Mouse (Mus musculus): ENCODE measurements around the gene Abhd8.
A peak's percentile ranks its signal among the peaks of the same experiment; 100 is the strongest.

The Abhd8 gene

GRCm38 (mm10) chr8:71407441-71407840 is 56.0 kb downstream of the Abhd8 start:
- no peaks in the 10 kb centered on the region for H3K9me3 ChIP-seq (ENCODE audit: low read length)
- H3K36me3 ChIP-seq (ENCODE audit: insufficient read depth, low read length) = peaks cover 59% of the 10 kb centered on the region
- TF ChIP-seq POU5F1 (IDR thresholded peaks at IDR 0.05; ENCODE audit: borderline replicate concordance, low read length) (no peak), NANOG (IDR thresholded peaks at IDR 0.05; ENCODE audit: borderline replicate concordance, low read length) (no peak), CTCF (conservative IDR thresholded peaks at IDR 0.05; ENCODE audit: low read length) (no peak)
- no peaks in the 10 kb centered on the region for H3K27me3 ChIP-seq (ENCODE audit: insufficient read depth, low read length)
- H3K4me1 ChIP-seq (replicated peaks; ENCODE audit: low read depth, low read length) = peaks cover 66% of the 10 kb centered on the region
- H3K4me3 ChIP-seq (replicated peaks; ENCODE audit: low read length) = peak overlapping the region; percentile 100
